Mouse (Mus musculus) lung, embryonic 14.5 days (tissue): Measurements from ENCODE around the gene Ppfia3. TPM values are rescaled to one million over a fixed set of nuclear protein-coding genes. Genes with fewer than 3 reads are reported as not detected.

Source experiments
- ATAC-seq: fragments of 200-750 bp; cut with Nextera tagmentation; 2 replicates; pipeline ENCODE4 v1.8.0; 2017; ENCODE audit warnings: mild to moderate bottlenecking, moderate TSS enrichment, moderate library complexity; ENCODE audit not compliant: insufficient read depth
- DNase-seq: peaks from one replicate; pipeline ENCODE4 v3.0.0-alpha.2; 2015
- H3K27ac ChIP-seq: fragments of 300-500 bp; sonication (generic); 2 replicates; pipeline ENCODE4 v1.5.1; 2014; ENCODE audit warnings: low read depth, mild to moderate bottlenecking, moderate library complexity
- H3K27me3 ChIP-seq: fragments of 300-500 bp; sonication (generic); 2 replicates; pipeline ENCODE4 v1.6.1; 2014; ENCODE audit warnings: low read length, control low read depth; ENCODE audit not compliant: insufficient read depth
- H3K36me3 ChIP-seq: fragments of 300-500 bp; sonication (generic); 2 replicates; pipeline ENCODE4 v1.6.1; 2014; ENCODE audit warnings: control low read depth; ENCODE audit not compliant: insufficient read depth
- H3K4me1 ChIP-seq: fragments of 300-500 bp; sonication (generic); 2 replicates; pipeline ENCODE4 v1.6.1; 2014; ENCODE audit warnings: antibody characterized with exemption, control low read depth; ENCODE audit not compliant: insufficient read depth
- H3K4me2 ChIP-seq: fragments of 300-500 bp; sonication (generic); 2 replicates; pipeline ENCODE4 v1.6.1; 2014; ENCODE audit warnings: mild to moderate bottlenecking
- H3K4me3 ChIP-seq: fragments of 300-500 bp; sonication (generic); 2 replicates; pipeline ENCODE4 v1.5.1; 2014; ENCODE audit warnings: low read depth, low read length
- H3K9ac ChIP-seq: fragments of 300-500 bp; sonication (generic); 2 replicates; pipeline ENCODE4 v1.6.1; 2014
- H3K9me3 ChIP-seq: fragments of 300-500 bp; sonication (generic); 2 replicates; pipeline ENCODE4 v1.6.1; 2016; ENCODE audit warnings: low read depth, low read length, control low read depth
- CTCF ChIP-seq: IDR thresholded peaks from 2 replicates; pipeline ENCODE4 v1.5.1; 2016; ENCODE audit warnings: antibody characterized with exemption, low read depth
- WGBS: fragments of 180-500 bp; shearing (Covaris S2); extraction: QIAGEN DNeasy Blood & Tissue Kit; methylation state at CpG from one replicate; pipeline ENCODE4 v1.1.7; 2014; 5-methylcytosine and 5-hydroxymethylcytosine counted together
- polyA plus RNA-seq: library from polyadenylated mRNA; unstranded; fragments of >200 nt; fragmentation: Nextera tagmentation; extraction: Ambion mirVana; gene quantifications from 2 replicates; pipeline ENCODE4 v1.2.1, GENCODE M21; 2014

Ppfia3 gene
- polyA plus RNA-seq, 1 experiment from 2014 or later, result 3.1 TPM

GRCm38 (mm10) chr7:45376057-45376456 lies 9.2 kb upstream of the Ppfia3 start:
- H3K36me3 ChIP-seq, result peaks cover 90% of the 10 kb centered on the region
- no peak for TF ChIP-seq CTCF
- no peaks in the 10 kb centered on the region for H3K4me1 ChIP-seq
- WGBS, result 73% methylated on average over 1 of the region's 1 CpGs
- no peak overlapping the region for H3K9ac ChIP-seq
- no peaks in the 10 kb centered on the region for H3K9me3 ChIP-seq
- ATAC-seq (no peak), DNase-seq (no peak)
- H3K4me2 ChIP-seq, result no peak overlapping the region
- no peaks in the 10 kb centered on the region for H3K27me3 ChIP-seq
- no peak overlapping the region for H3K27ac ChIP-seq
- H3K4me3 ChIP-seq, result no peak overlapping the region

DNA sequence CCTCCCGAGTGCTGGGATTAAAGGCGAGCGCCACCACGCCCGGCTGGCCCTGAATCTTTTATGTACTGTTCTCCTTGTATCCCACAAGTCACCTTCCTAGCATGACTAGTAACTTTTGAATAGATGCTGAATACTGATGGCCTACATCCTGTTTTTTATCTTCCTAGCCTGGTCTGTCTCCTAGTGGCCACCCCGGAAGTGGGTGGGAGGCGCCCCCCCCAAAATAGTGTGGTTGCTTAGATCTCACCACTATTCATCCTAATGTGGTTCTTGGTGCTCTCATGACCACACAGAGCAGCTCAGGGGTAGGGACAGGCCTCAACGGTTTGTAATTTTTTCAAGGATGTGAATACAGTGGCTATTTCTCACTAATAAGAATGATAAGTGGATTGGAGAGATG lies 7.8 kb upstream of the Ppfia3 start:
- TF ChIP-seq CTCF, result no peak
- H3K36me3 ChIP-seq, result peaks cover 76% of the 10 kb centered on the region
- H3K27me3 ChIP-seq, result peaks cover 9% of the 10 kb centered on the region
- no peak overlapping the region for H3K4me3 ChIP-seq
- no peak overlapping the region for H3K4me2 ChIP-seq
- no peak for DNase-seq
- no peak overlapping the region for H3K27ac ChIP-seq
- no peak overlapping the region for H3K9ac ChIP-seq
- no peak for ATAC-seq
- H3K9me3 ChIP-seq, result no peaks in the 10 kb centered on the region
- 86% methylated on average over 8 of the region's 8 CpGs for WGBS
- no peaks in the 10 kb centered on the region for H3K4me1 ChIP-seq

GRCm38 (mm10) chr7:45372371-45372770 lies 5.6 kb upstream of the Ppfia3 start:
- Histone ChIP-seq H3K27ac (no peak overlapping the region), H3K9me3 (no peaks in the 10 kb centered on the region), H3K4me3 (no peak overlapping the region), H3K4me2 (no peak overlapping the region), H3K36me3 (peaks cover 53% of the 10 kb centered on the region), H3K27me3 (peaks cover 22% of the 10 kb centered on the region), H3K4me1 (no peaks in the 10 kb centered on the region), H3K9ac (no peak overlapping the region)
- no peak for TF ChIP-seq CTCF
- DNase-seq (no peak), ATAC-seq (no peak)
- 84% methylated on average over 5 of the region's 5 CpGs for WGBS

- H3K9ac ChIP-seq, result peak within 1 kb of the TSS; percentile 13; the same call in 1 of the 2 replicates
- H3K4me3 ChIP-seq, result peak within 1 kb of the TSS; percentile 47
- TF ChIP-seq CTCF, result peak; percentile 56
- H3K27ac ChIP-seq, result no peak within 1 kb of the TSS
- H3K27me3 ChIP-seq, result peaks cover 31% of the 10 kb centered on the region
- 7% methylated on average over 28 of the region's 28 CpGs for WGBS
- DNase-seq (peak; percentile 89), ATAC-seq (peak; percentile 70)
- H3K4me1 ChIP-seq, result peaks cover 7% of the 10 kb centered on the region; the same call in 1 of the 2 replicates
- no peaks in the 10 kb centered on the region for H3K9me3 ChIP-seq
- H3K4me2 ChIP-seq, result peak within 1 kb of the TSS; percentile 77
- H3K36me3 ChIP-seq, result peaks cover 37% of the 10 kb centered on the region
Measured at GRCm38 (mm10) chr7:45370475-45371311, 3.9 kb upstream of the Ppfia3 start, which contains the start of gene Lin7b. Lin7b (minus strand) TSS chr7:45370583.

DNA sequence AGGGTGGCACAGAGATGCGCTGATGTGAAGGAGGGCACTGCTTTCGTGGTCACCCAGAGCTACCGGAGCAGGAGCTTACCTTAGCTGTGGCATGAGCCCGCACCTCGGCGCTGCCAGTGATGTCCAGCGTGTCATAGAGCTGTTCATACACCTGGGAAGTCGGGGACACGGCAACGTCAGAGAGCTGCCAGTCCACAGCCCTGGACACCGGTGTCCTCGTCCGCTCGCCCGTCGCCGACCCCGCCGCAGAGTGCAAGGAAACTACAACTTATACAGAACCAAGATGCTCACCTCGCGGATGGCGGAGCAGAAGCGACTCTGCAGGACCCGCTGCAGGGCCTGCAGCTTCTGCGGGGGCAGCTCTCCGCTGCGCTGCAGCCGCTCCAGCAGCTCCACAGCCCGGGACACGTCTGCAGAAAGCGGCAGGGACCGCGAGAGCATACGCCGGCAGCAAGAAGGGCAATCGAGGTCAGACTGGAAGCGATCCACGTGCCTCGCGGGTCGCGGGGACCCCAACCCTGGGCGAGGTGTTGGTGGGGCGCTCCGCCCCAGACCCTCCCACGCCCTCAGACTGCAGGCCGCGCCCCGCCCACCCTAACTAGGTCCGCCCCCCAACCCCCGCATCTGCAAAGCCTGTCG lies 3.1 kb upstream of the Ppfia3 start:
- peak overlapping the region; percentile 77 for H3K4me2 ChIP-seq
- no peaks in the 10 kb centered on the region for H3K9me3 ChIP-seq
- WGBS, result 8% methylated on average over 51 of the region's 52 CpGs

DNA sequence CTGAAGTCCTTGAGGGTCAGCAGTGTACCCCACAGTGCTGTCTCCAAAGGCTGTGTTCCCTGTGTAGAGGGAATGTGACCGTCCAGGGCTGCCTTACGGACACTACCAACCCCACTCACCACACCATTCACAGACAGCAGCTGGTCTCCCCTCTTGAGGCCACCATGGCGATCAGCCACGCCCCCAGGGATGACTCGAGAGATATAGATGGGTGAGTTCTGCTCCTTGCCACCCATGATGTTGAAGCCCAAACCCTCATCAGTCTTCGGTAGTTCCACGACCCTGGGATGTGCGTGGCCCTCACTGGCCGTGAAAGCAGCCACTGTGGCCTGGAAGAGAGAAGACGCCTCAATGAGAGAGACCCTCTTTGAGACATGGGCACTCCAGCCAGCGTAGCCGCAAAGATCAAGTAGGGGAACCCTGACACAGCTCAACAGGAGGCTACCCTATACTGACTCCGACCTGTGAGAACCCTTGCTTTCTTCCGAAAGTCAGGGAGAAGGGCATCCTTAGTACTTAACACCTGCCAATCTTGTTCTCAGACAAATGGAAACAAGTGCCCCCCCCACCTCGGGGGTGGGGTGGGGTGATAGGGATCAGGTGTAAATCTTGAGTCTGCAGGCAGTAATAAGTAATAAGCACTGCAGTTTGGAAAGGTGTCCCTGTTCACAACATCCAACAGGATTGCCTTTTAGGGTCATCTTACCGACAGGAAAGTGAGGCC lies 2.4 kb upstream of the Ppfia3 start:
- Histone ChIP-seq H3K27ac (no peak overlapping the region), H3K9ac (no peak overlapping the region), H3K27me3 (peaks cover 41% of the 10 kb centered on the region), H3K36me3 (peaks cover 23% of the 10 kb centered on the region), H3K4me2 (no peak overlapping the region; the same call in 1 of the 2 replicates), H3K4me1 (peaks cover 7% of the 10 kb centered on the region; the same call in 1 of the 2 replicates), H3K4me3 (peak overlapping the region; percentile 47; the same call in 1 of the 2 replicates), H3K9me3 (no peaks in the 10 kb centered on the region)
- no peak for TF ChIP-seq CTCF
- WGBS, result 71% methylated on average over 16 of the region's 16 CpGs
- DNase-seq (no peak), ATAC-seq (no peak)

More for the DNA sequence above, 3.1 kb upstream of the Ppfia3 start:
- TF ChIP-seq CTCF, result no peak
- peaks cover 7% of the 10 kb centered on the region; the same call in 1 of the 2 replicates for H3K4me1 ChIP-seq
- H3K4me3 ChIP-seq, result peak overlapping the region; percentile 47
- peaks cover 30% of the 10 kb centered on the region for H3K36me3 ChIP-seq
- peak; percentile 55 for DNase-seq
- H3K27ac ChIP-seq, result no peak overlapping the region
- peak overlapping the region; percentile 13; the same call in 1 of the 2 replicates for H3K9ac ChIP-seq
- H3K27me3 ChIP-seq, result peaks cover 36% of the 10 kb centered on the region
- 0 out of 2 replicates have a peak, but pooled peaks have one; percentile 0 for ATAC-seq
